Mouse (Mus musculus): ENCODE results near the gene Rpl23a.
A peak's percentile ranks its signal among the peaks of the same experiment; 100 is the strongest.

The Rpl23a gene

DNA sequence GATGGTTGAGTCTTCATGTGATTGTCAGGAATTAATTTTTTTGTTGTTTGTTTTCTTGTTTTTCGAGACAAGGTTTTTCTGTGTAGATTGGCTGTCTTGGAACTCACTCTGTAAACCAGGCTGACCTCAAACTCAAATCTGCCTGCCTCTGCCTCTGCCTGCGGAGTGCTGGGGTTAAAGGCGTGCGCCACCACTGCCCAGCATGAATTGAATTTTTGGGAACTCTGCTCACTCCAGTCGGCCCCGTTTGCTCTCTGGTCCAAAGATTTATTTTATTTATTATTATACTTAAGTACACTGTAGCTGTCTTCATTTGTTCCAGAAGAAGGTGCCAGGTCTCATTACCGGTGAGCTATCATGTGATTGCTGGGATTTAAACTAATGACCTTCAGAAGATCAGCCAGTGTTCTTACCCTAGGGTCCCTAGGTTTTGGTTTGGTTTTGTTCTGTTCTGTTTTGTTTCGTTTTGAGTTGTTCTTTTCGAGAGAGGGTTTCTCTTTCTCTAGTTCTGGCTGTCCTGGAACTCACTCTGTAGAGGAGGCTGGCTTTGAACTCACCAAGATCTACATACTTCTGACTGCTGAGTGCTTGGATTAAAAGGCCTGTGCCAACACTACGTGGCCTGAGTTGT is 615 bp upstream of the Rpl23a start:
- no peak for DNase-seq

GRCm38 (mm10) chr11:78182450-78182849 is 934 bp downstream of the Rpl23a start:
- no peak for DNase-seq

- DNase-seq: no peak
Measured at GRCm38 (mm10) chr11:78181830-78182357, 1.5 kb downstream of the Rpl23a start.

- DNase-seq: no peak
Measured at GRCm38 (mm10) chr11:78180081-78180761, 3.2 kb downstream of the Rpl23a start.

- no peak for DNase-seq
Measured at GRCm38 (mm10) chr11:78179438-78179999, 3.9 kb downstream of the Rpl23a start.

DNA sequence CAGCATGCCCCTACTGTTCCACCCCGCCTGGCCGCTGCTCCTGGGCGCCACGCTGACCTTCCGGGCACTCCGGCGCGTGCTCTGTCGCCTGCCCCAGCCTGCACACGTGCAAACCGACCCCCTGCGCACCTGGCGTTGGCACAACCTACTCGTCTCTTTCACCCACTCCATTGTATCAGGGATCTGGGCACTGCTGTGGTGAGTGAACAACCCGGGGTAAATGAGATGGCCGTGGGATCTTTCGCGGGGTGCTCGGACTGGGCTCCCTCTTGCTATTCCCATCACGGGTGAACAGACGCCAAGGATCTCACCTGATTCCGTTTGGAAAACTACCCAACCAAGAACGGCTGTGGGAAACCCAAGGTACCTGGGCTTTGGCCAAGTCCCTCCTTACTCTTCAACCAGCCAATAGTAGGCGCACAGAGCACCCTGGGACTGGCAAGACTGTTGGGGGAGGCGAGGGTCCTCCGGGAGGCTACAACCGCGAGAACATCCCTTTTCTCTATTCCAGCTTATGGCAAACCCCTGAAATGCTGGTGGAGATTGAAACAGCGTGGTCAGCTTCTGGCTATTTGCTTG is 4.4 kb downstream of the Rpl23a start:
- DNase-seq: peak; percentile 93

DNA sequence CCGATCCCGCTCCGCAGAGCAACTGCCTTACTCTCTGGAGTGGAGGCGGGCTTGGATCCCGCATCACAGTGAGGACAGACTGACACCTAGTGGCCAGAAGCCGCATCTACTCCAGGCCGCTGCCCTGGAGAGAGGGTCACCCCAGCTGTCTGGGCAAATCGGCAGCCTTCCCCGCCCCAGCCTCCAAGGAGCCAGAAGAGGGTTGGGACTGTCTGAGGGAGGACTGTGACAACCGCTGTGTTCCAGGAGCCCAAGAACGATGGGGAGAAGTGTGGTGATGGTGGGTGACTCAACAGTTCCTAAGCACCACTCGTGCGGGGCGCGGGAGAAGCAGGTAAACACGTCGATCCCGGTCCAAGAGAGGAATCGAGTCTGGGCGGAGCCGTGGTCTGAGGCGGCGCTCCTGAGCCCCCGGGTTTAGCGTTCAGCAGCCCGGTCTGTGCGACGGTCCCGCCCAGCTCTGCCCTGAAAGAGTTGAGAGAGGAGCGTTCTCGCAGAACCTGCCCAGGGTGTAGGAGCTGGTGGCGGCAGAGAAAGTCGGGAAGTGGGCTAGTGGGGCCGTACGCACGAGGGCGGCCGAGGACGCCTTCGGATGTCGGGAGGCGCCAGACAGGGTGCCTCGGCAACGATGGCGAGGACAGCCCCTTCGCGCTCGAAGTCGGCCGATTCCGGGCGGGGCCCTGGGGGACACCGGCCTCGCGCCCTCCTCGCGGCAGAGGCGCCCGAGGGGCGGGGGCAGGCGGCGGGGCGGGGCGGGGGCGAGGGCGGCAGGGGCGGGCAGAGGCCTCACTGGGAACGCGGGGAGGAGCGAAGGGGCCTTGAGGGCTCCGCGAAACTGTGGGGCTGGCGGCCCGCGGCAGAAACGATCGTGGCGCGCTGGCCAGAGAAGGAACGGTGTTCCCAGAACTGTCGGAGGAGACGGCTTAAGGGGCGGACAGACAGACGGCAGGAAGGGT is 5.2 kb downstream of the Rpl23a start:
- DNase-seq: peak; percentile 99

DNA sequence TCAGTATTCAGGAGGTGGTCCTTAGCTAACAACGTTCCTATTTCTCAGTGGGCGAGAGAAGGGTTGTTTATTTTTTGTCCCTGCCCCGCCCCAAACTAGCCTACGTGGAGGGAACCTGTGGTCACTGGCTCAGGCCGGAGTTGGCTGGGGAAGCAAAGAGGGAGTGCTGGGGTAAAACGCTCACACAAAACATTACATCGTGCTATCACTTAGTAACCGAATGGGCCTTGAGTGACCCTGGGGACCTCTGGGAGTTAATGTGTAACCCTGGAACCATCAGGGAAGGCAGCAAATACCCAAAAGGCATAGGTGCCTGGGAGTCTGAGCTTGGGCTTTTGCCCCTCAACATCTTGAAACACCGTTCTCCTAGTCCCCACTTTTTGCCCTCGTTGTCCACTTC is 5.9 kb downstream of the Rpl23a start:
- peak; percentile 96 for DNase-seq

GRCm38 (mm10) chr11:78176905-78177331 is 6.5 kb downstream of the Rpl23a start:
- DNase-seq: no peak

GRCm38 (mm10) chr11:78176402-78176862 is 7.0 kb downstream of the Rpl23a start, which contains the start of the genes Nek8 and Tlcd1:
Gene Nek8 (minus strand): TSS chr11:78176675.
Gene Tlcd1 (plus strand): TSS chr11:78176711.
- peak; percentile 98 for DNase-seq

- no peak for DNase-seq
Measured at GRCm38 (mm10) chr11:78175771-78176401, 7.5 kb downstream of the Rpl23a start.

- no peak for DNase-seq
Measured at GRCm38 (mm10) chr11:78174506-78174905, 8.9 kb downstream of the Rpl23a start.

DNA sequence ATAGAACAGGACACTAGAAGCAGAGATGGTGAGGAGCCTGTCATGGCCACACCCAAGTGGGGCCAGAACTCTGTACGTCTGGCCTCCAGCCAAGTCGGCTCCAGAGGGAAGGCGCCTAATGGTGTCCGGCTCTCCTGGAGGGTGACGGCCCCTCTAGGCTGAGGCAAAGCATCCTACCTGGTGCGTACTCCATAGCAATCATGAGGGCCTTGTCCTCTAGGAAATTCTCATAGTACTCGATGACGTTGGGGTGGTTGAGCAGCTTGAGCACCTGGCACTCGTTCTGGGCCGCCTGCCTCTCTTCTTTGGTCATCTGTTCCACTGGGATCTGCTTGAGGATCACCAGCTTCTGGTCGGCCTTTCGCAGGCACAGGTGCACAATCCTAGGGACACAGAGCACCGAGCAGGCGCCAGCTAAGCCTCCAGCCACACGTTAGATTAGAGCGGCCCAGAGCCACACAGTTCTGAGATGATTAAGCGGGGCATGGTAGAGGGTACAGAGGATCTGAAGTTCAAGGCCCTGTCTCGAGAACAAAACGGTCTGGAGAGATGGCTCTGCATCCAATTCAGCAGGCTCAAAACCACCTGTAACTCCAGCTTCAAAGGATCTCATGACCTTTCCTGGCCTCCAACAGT is 10.5 kb downstream of the Rpl23a start:
- no peak for DNase-seq

- no peak for DNase-seq
Measured at GRCm38 (mm10) chr11:78172034-78172747, 11.2 kb downstream of the Rpl23a start.

DNA sequence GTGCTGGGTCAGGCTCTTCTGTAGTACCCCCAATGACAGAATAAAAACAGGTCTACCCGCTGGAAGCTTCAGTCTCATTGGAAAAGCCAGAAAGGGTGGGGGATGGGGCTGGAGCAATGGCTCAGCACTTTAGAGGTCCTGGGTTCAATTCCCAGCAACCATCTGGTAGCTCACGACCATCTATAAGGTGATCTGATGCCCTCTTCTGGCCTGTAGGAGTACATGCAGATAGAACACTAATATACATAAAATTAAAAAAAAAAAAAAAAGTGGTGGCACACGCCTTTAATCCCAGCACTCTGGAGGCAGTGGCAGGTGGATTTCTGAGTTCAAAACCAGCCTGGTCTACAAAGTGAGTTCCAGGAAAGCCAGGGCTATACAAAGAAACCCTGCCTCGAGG is 12.1 kb downstream of the Rpl23a start:
- no peak for DNase-seq

DNA sequence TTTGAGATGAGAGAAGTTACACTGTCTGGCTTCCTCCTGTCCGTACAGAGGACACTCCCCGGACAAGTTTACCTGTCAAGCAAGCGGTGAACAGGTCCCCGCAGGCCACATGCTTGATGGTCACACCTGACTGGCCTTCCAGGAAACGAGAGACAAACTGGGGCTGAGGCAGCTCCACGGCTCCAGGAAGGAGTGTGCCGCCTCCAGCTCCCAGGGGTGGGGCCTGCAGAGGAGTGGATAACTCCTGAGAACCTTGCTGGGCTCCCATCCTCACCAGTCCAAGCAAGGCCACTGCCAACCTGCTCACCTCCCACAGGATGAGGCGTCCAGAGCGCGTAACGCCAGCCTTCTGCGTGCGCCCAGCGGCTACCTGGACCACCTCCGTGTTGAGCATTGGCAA is 13.1 kb downstream of the Rpl23a start:
- no peak for DNase-seq

GRCm38 (mm10) chr11:78168541-78169468 is 14.6 kb downstream of the Rpl23a start:
- no peak for DNase-seq

DNA sequence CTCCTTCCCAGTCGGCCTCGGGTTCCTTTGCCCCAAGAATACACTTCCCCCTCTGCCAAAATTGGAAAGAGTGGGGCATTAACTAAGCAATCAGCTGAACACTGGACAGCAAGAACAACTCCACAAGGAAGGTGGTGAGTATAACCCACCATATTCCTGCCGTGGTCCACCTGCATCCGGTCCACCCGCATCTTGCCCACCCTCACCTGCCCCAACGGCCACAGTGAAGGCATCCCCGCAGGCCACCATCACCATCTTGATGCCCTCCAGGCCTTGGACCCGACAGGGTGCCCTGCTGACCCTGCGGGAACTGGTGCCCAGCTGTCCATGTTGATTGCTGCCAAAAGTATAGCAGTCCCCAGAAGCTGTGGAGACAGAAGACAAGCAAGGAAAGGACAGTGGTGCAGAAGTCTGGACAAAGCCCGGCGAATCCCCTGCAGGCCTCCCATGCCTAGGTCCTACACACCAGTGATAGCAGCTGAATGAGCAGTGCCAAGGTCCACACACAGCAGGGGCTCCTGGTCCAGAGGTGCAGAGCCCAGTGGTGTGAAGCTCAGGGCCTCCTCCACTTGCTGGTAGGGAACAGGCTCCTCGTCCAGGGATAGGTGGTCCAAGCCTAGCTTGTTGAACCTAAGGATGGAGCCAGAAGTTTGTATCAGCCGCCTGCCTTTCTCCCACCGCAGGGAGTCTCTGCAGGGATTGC is 16.0 kb downstream of the Rpl23a start:
- no peak for DNase-seq

GRCm38 (mm10) chr11:78166640-78167039 is 16.7 kb downstream of the Rpl23a start:
- no peak for DNase-seq

Data from kidney, adult 9 months (tissue).